Mouse (Mus musculus): ENCODE data around the gene L3mbtl1.

The L3mbtl1 gene

GRCm38 (mm10) chr2:162943931-162944330 lies 659 bp downstream of the L3mbtl1 start:
- DNase-seq (ENCODE audit: low spot score in 2 of 2), result no peak

GRCm38 (mm10) chr2:162946964-162947363 lies 3.7 kb downstream of the L3mbtl1 start:
- no peak for DNase-seq (ENCODE audit: low spot score in 2 of 2)

GRCm38 (mm10) chr2:162947736-162948135 lies 4.5 kb downstream of the L3mbtl1 start:
- peak; percentile 30 to 39 for DNase-seq (ENCODE audit: low spot score in 2 of 2)

GRCm38 (mm10) chr2:162948221-162948620 lies 4.9 kb downstream of the L3mbtl1 start:
- DNase-seq (ENCODE audit: low spot score in 2 of 2), result no peak

GRCm38 (mm10) chr2:162950776-162951175 lies 7.5 kb downstream of the L3mbtl1 start:
- DNase-seq (ENCODE audit: low spot score in 2 of 2), result no peak

GRCm38 (mm10) chr2:162956843-162957242 lies 13.6 kb downstream of the L3mbtl1 start:
- DNase-seq (ENCODE audit: low spot score in 2 of 2), result no peak

GRCm38 (mm10) chr2:162961321-162961720 lies 18.0 kb downstream of the L3mbtl1 start:
- no peak for DNase-seq (ENCODE audit: low spot score in 2 of 2)

GRCm38 (mm10) chr2:162966734-162967133 lies 23.5 kb downstream of the L3mbtl1 start:
- no peak for DNase-seq (ENCODE audit: low spot score in 2 of 2)

- DNase-seq (ENCODE audit: low spot score in 2 of 2), result no peak
Measured at GRCm38 (mm10) chr2:162968357-162968756, 25.1 kb downstream of the L3mbtl1 start.

GRCm38 (mm10) chr2:162969101-162969500 lies 25.8 kb downstream of the L3mbtl1 start:
- DNase-seq (ENCODE audit: low spot score in 2 of 2), result no peak

GRCm38 (mm10) chr2:162970896-162971295 lies 27.6 kb downstream of the L3mbtl1 start:
- no peak for DNase-seq (ENCODE audit: low spot score in 2 of 2)

- DNase-seq (ENCODE audit: low spot score in 2 of 2), result no peak
Measured at GRCm38 (mm10) chr2:162972752-162973151, 29.5 kb downstream of the L3mbtl1 start.

GRCm38 (mm10) chr2:162973206-162973605 lies 29.9 kb downstream of the L3mbtl1 start:
- DNase-seq (ENCODE audit: low spot score in 2 of 2), result no peak

GRCm38 (mm10) chr2:162973637-162974036 lies 30.4 kb downstream of the L3mbtl1 start:
- no peak for DNase-seq (ENCODE audit: low spot score in 2 of 2)

GRCm38 (mm10) chr2:162975157-162975775 lies 32.0 kb downstream of the L3mbtl1 start:
- DNase-seq (ENCODE audit: low spot score in 2 of 2), result no peak

- DNase-seq (ENCODE audit: low spot score in 2 of 2), result no peak
Measured at GRCm38 (mm10) chr2:162976001-162976400, 32.7 kb downstream of the L3mbtl1 start.

- no peak for DNase-seq (ENCODE audit: low spot score in 2 of 2)
Measured at GRCm38 (mm10) chr2:162984381-162984780, 41.1 kb downstream of the L3mbtl1 start.

- DNase-seq (ENCODE audit: low spot score in 2 of 2), result no peak
Measured at GRCm38 (mm10) chr2:162985923-162986322, 42.7 kb downstream of the L3mbtl1 start.

- no peak for DNase-seq (ENCODE audit: low spot score in 2 of 2)
Measured at GRCm38 (mm10) chr2:162986764-162987163, 43.5 kb downstream of the L3mbtl1 start.

GRCm38 (mm10) chr2:162987218-162987617 lies 43.9 kb downstream of the L3mbtl1 start, which contains the start of gene Sgk2:
TSS of gene Sgk2 (plus strand) at chr2:162987330.
- no peak for DNase-seq (ENCODE audit: low spot score in 2 of 2)

- no peak for DNase-seq (ENCODE audit: low spot score in 2 of 2)
Measured at GRCm38 (mm10) chr2:162988235-162988634, 45.0 kb downstream of the L3mbtl1 start.

- no peak for DNase-seq (ENCODE audit: low spot score in 2 of 2)
Measured at GRCm38 (mm10) chr2:162991394-162992083, 48.3 kb downstream of the L3mbtl1 start.

- no peak for DNase-seq (ENCODE audit: low spot score in 2 of 2)
Measured at GRCm38 (mm10) chr2:162992084-162992437, 48.8 kb downstream of the L3mbtl1 start.

Measured in right cerebral cortex, postnatal 36 days (tissue).